Mouse (Mus musculus) G1E (cell line): Measurements from ENCODE around the gene Ubxn6.

Source experiments
- CTCF ChIP-seq: IDR thresholded peaks from 2 replicates; pipeline ENCODE4 v1.5.1; 2012; ENCODE audit warnings: low read depth, low read length, inconsistent platforms, mixed read lengths
- GATA1 ChIP-seq: IDR thresholded peaks from 2 replicates; pipeline ENCODE4 v1.6.1; 2012; ENCODE audit warnings: borderline replicate concordance, low read length, inconsistent platforms, mixed read lengths
- GATA2 ChIP-seq: IDR thresholded peaks from 2 replicates; pipeline ENCODE4 v1.6.1; 2012; ENCODE audit warnings: low read depth, low read length, inconsistent platforms, borderline replicate concordance
- POLR2AphosphoS5 ChIP-seq: IDR thresholded peaks from 2 replicates; pipeline ENCODE4 v1.6.1; 2012; ENCODE audit warnings: low read depth, low read length, inconsistent platforms; ENCODE audit not compliant: insufficient replicate concordance
- TAL1 ChIP-seq: conservative IDR thresholded peaks from 2 replicates; pipeline ENCODE4 v1.6.1; 2012; ENCODE audit warnings: low read depth, low read length, inconsistent platforms, mixed read lengths

DNA sequence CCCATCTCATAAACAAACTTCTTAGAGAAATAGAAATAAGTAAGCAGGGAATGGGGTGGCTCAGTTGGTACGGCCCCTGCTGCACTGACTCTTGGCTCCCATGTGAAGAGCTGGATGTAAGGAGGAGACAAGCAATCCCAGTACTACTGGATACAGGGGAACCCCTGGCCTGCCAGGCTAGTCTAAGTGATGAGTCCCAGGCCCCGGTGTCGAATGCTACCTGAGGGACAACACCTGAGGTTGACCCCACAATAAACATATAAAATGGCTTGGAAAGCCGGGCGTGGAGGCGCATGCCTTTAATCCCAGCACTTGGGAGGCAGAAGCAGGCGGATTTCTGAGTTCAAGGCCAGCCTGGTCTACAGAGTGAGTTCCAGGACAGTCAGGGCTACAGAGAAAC lies 43.4 kb downstream of the Ubxn6 start:
- TF ChIP-seq CTCF, result no peak
- no peak for TF ChIP-seq GATA2
- TF ChIP-seq GATA1, result no peak
- TF ChIP-seq POLR2AphosphoS5, result no peak
- no peak for TF ChIP-seq TAL1
